Mouse (Mus musculus) gastrocnemius, adult 8-10 months (tissue): Measurements from ENCODE around the gene Pank1. TPM values are rescaled to one million over a fixed set of nuclear protein-coding genes. Genes with fewer than 3 reads are reported as not detected.
A peak's percentile ranks its signal among the peaks of the same experiment; 100 is the strongest.

Source experiments
- DNase-seq, 2 experiments: peaks; one replicate each; pipeline ENCODE4 v3.0.0; 2022; ENCODE audit warnings: low spot score in 2 of 2
- total RNA-seq, 4 experiments: library from RNA; stranded (reverse); gene quantifications; 2 replicates each; pipeline ENCODE4 v1.2.4; 2022

Gene Pank1
- total RNA-seq, 4 experiments from 2014 or later, result 8.6 to 13.8 (median 10.0) TPM

- peak in 1 of 2 experiments; percentile 13 for DNase-seq
Measured at GRCm38 (mm10) chr19:34825946-34826655, 53.2 kb downstream of the Pank1 start.

DNA sequence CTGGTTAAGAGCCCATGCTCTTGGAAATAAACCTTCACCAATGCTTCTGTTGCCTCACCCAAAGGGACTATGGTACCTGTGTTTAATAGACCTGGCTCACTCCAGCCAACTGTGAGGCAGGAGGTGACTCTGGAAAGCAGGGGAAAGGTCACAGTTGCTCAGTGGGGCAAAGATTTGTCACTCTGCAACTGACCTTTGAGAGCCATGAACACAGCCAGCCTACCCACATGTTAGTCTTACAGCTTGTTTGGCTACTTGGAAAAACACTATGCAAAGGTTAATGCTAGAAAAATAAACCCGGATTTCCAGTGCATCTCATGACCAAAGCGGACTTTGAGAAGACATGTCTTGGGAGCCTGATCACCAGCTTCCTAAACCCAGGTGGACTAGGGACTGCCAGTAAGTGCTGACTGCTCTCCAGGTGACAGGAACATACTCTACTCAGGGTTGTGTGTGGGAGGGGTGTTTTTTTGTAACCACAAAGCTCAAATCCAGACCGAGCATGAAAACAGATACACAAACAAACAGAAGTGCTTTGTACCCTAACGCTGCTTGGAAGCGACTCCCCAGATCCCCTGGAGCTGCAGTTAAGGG lies 59.6 kb downstream of the Pank1 start:
- no peak for DNase-seq

GRCm38 (mm10) chr19:34815371-34815770 lies 63.9 kb downstream of the Pank1 start:
- no peak for DNase-seq

DNA sequence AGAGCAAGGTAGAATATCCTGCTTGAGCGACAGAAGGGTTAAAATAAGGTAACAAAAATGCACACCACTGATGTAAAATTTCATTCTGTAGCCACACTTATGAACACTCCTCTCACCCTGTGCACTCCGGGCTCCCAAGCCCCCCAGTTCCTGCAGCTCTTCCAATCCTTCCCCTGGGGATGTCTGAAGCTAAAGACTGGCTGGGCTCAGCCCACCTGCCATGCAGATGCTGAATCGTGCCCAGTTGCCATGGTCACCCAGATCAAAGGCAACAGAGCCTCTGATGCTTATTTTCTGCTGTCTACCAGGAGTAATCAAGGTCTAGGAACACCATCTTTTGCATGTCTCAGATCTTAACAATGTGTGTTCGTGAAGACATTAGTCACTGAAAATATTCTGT lies 64.6 kb downstream of the Pank1 start:
- no peak for DNase-seq

DNA sequence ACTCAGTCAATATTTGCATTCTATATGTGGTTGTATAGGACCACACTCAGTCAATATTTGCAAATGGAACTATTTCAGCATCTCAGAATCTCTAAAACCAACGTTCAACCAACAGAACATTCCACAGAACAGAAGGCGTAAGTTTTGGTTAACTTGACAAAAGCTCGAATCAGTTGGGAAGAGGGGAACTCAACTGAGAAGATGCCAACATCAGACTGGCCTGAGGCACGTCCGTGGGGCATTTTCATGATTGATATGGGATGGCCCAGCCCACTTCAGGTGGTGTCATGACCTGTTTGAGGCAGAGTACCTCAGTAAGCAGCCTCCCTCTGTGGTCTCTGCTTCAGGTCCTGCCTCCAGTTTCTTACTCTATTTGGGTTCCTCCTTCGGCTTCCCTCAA lies 65.3 kb downstream of the Pank1 start:
- DNase-seq, result no peak

- DNase-seq, result no peak
Measured at GRCm38 (mm10) chr19:34813533-34813932, 65.7 kb downstream of the Pank1 start.

GRCm38 (mm10) chr19:34812711-34813110 lies 66.5 kb downstream of the Pank1 start:
- no peak for DNase-seq

- no peak for DNase-seq
Measured at GRCm38 (mm10) chr19:34807173-34807572, 72.1 kb downstream of the Pank1 start.

- DNase-seq, result no peak
Measured at GRCm38 (mm10) chr19:34805071-34805470, 74.2 kb downstream of the Pank1 start.

GRCm38 (mm10) chr19:34804531-34804930 lies 74.7 kb downstream of the Pank1 start:
- DNase-seq, result no peak

DNA sequence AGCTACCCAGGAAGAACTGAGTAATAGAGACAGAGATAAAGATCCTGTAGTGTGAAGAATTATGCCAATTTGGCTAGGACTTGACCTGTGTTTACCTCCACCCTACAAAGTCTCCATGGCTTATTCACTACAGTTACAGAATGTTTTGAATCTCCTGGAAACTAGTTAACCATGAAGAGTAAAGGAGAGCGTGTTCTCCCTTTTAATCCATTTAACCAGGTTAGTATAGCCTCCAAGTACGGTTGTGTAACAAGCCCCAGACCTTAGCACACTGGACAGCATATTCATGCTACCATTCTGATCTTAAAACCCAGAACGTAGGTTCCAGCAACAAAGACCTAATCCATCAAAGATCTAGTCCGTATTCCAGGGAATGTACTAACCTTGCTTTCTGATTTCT lies 75.9 kb downstream of the Pank1 start:
- DNase-seq, result no peak

DNA sequence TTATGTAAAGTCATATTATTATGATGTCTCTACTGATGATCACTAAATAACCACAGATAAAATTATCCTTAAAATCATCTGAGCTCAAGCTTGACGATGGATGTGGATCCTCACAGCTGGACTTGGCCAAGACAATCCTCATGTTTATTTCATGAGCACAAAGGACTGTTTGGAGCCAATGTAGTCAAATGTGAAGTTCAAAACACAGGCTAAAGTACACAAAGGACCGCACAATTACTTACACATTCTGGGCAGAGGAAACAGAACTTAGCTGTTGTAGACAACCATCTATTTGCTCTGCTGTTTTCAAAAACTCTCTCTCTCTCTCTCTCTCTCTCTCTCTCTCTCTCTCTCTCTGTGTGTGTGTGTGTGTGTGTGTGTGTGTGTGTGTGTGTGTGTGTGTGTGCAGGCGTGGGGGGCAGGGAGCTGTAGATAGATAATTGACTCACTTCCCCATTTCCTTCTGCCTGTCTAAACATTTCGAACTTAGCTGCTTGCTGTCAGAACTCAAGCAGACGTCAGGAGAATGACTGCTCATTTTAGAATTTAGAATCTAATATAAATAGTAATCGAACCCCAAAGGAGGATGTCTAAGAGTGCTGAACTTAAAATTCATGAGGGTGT lies 79.5 kb downstream of the Pank1 start:
- DNase-seq, result no peak

DNA sequence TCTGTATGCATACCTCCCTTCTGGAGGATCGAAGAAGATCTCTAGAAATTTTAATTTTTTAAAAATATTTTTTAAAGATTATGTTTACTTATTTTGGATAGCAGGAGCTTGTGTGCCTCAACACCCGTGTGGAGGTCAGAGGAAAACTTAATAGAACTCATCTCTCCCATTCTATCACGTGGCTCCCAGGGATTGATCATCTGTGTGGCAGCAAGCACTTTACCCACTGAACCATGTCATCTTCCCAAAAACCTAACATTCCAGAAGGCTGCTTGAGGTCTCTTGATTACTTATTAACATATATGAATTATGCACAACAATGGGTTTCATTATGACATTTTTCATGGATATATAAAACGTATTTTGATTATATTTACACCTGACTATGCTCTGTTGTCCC lies 82.9 kb downstream of the Pank1 start:
- DNase-seq, result no peak

DNA sequence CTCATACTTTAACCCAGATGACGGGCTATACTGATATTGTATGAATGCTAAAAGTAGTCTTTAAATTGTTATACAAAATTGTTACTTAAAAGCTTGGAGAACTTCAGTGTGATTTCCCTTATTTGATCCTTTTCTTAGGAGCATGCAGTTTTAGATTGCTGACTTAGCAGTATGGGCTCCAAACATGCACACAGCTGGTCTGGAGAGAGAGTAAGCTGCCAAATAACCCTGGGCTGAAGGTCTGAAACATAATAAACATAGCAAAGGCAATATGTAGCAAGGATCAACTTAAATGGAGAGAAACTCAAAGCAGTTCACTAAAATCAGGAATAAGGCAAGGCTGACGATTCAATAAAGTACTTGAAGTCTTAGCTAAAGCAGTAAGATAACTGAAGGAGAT lies 96.8 kb downstream of the Pank1 start:
- no peak for DNase-seq

DNA sequence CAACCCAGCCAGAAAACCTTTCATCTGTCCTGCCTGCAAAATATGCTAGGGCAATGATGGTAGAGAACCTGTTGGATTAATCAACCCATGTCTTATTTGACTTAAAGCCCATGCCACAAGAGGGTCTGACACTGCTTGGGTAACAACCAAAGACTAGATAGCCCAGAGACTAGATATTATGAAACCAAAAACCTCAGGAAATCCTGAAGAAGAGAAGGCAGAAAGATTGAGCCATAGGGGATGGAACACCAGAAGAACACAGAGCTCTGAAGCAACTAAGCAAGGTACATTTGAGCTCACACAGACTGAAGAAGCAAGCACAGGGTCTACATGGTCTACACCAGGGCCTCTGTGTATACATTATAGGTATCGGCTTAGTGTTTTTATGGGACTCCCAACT lies 100.3 kb downstream of the Pank1 start:
- DNase-seq, result no peak

DNA sequence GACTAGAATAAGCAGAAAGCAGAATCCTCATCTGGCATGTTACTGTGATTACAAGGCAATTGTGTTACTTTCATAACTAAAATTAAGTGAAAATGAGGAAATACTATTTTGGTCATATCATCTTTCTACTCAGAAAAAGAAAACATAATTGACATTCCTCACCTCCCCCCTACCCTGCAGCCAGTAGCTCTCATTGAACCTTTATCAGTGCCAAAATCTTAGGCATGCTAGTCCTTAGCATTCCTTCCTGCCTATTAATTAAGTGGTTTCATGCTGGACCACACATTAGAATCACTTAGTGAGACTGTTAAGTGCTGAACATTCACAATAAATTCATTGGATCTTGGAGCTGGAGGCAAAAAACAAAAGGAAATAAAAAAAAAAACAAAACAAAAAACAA lies 101.2 kb downstream of the Pank1 start:
- DNase-seq, result no peak

DNA sequence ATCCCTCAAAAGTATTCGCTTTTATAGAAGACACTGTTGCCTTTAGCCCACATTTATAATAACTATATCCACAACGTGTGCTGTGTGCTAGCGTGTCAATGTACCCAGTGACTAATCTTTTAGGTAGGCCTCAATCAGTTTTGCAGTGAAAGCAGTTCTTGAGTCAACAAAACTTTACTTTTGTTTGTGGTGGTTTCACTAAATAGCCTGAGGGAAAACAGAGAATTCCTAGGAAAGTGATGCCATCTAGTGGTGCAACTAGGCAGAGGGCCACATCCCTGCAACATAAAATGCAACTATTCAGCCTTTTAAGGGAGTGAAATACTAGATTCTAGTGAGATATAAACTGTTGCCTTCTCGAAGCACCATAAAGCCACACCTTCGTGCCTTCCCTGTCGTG lies 106.5 kb downstream of the Pank1 start:
- DNase-seq, result no peak

- DNase-seq, result no peak
Measured at GRCm38 (mm10) chr19:34770764-34771163, 108.5 kb downstream of the Pank1 start.

GRCm38 (mm10) chr19:34758754-34759153 lies 120.5 kb downstream of the Pank1 start:
- DNase-seq, result no peak
